Mouse (Mus musculus): Measurements from ENCODE around the gene Spns3. TPM values are rescaled to one million over a fixed set of nuclear protein-coding genes. Genes with fewer than 3 reads are reported as not detected.

Gene Spns3
- total and polyA plus RNA-seq, 3 experiments: 5.2 to 12.7 TPM; not detected in 1

- Histone ChIP-seq H3K4me3 (ENCODE audit: control insufficient read depth in 1 of 2, insufficient read depth in 1 of 2, low read depth in 2 of 2, low read length in 2 of 2) (no peak overlapping the region), H3K9me3 (replicated peaks; ENCODE audit: insufficient read depth, low read length) (no peaks in the 10 kb centered on the region), H3K27me3 (ENCODE audit: control insufficient read depth in 1 of 2, insufficient read depth in 2 of 2, low read length in 2 of 2) (no peaks in the 10 kb centered on the region), H3K36me3 (ENCODE audit: control insufficient read depth in 1 of 2, insufficient read depth in 2 of 2, low read length in 2 of 2) (peaks cover 0 to 15% of the 10 kb centered on the region in 2 experiments; a peak in 2 of 4 replicates), H3K27ac (ENCODE audit: control insufficient read depth, low read depth, low read length) (peak overlapping the region; percentile 33), H3K79me2 (ENCODE audit: control insufficient read depth, insufficient read depth, low read length, poor library complexity) (no peaks in the 10 kb centered on the region), H3K4me1 (ENCODE audit: control insufficient read depth in 1 of 2, insufficient read depth in 2 of 2, low read length in 2 of 2) (peaks cover 14 to 24% of the 10 kb centered on the region in 2 experiments), H3K9ac (ENCODE audit: control insufficient read depth, low read depth, low read length, poor library complexity, severe bottlenecking) (peak overlapping the region; percentile 48)
- DNase-seq (ENCODE audit: low read depth, low spot score): no peak
- TF ChIP-seq NELFE (IDR thresholded peaks at IDR 0.05; ENCODE audit: low read depth, low read length): no peak
- TF ChIP-seq MAZ (IDR thresholded peaks at IDR 0.05; ENCODE audit: low read depth, low read length): peak; percentile 20; the same call in 1 of the 2 replicates
- no peak for TF ChIP-seq TAL1 (IDR thresholded peaks at IDR 0.05; ENCODE audit: low read length)
- TF ChIP-seq ELF1 (IDR thresholded peaks at IDR 0.05; ENCODE audit: low read depth, low read length): 0 out of 2 replicates have a peak, but pooled peaks have one; percentile 18
- TF ChIP-seq SMC3 (IDR thresholded peaks at IDR 0.05; ENCODE audit: low read depth, low read length): no peak
These were observed 92.3 kb downstream of the Spns3 start for GRCm38 (mm10) chr11:72457995-72458496.

GRCm38 (mm10) chr11:72455694-72456093 lies 94.6 kb downstream of the Spns3 start:
- DNase-seq (ENCODE audit: low read depth, low spot score): no peak
- Histone ChIP-seq H3K9ac (ENCODE audit: control insufficient read depth, low read depth, low read length, poor library complexity, severe bottlenecking) (no peak overlapping the region), H3K9me3 (replicated peaks; ENCODE audit: insufficient read depth, low read length) (no peaks in the 10 kb centered on the region), H3K27ac (ENCODE audit: control insufficient read depth, low read depth, low read length) (no peak overlapping the region), H3K4me1 (ENCODE audit: control insufficient read depth in 1 of 2, insufficient read depth in 2 of 2, low read length in 2 of 2) (peaks cover 9 to 14% of the 10 kb centered on the region in 2 experiments), H3K79me2 (ENCODE audit: control insufficient read depth, insufficient read depth, low read length, poor library complexity) (no peaks in the 10 kb centered on the region), H3K4me3 (ENCODE audit: control insufficient read depth in 1 of 2, insufficient read depth in 1 of 2, low read depth in 2 of 2, low read length in 2 of 2) (no peak overlapping the region), H3K36me3 (ENCODE audit: control insufficient read depth in 1 of 2, insufficient read depth in 2 of 2, low read length in 2 of 2) (peaks cover 0 to 10% of the 10 kb centered on the region in 2 experiments; a peak in 2 of 4 replicates), H3K27me3 (ENCODE audit: control insufficient read depth in 1 of 2, insufficient read depth in 2 of 2, low read length in 2 of 2) (no peaks in the 10 kb centered on the region)
- TF ChIP-seq RAD21 (IDR thresholded peaks at IDR 0.05; ENCODE audit: low read depth, low read length): no peak
- TF ChIP-seq MAFK (IDR thresholded peaks at IDR 0.05; ENCODE audit: borderline replicate concordance, low read depth, low read length): no peak
- TF ChIP-seq RCOR1 (IDR thresholded peaks at IDR 0.05; ENCODE audit: low read depth, low read length): no peak
- TF ChIP-seq NRF1 (IDR thresholded peaks at IDR 0.05; ENCODE audit: insufficient read depth, low read depth, low read length, poor library complexity, severe bottlenecking): no peak
- no peak for TF ChIP-seq GABPA (IDR thresholded peaks at IDR 0.05; ENCODE audit: low read depth, low read length)
- no peak for TF ChIP-seq TBP (IDR thresholded peaks at IDR 0.05; ENCODE audit: low read depth, low read length)
- TF ChIP-seq JUND (IDR thresholded peaks at IDR 0.05; ENCODE audit: low read depth, low read length): no peak
- TF ChIP-seq POLR2A (IDR thresholded peaks at IDR 0.05; ENCODE audit: control insufficient read depth in 1 of 2, insufficient read depth in 1 of 2, low read depth in 1 of 2, low read length in 2 of 2, poor library complexity in 1 of 2): no peak
- no peak for TF ChIP-seq MYB (IDR thresholded peaks at IDR 0.05; ENCODE audit: low read depth, low read length)
- no peak for TF ChIP-seq MAZ (IDR thresholded peaks at IDR 0.05; ENCODE audit: low read depth, low read length)
- TF ChIP-seq NELFE (IDR thresholded peaks at IDR 0.05; ENCODE audit: low read depth, low read length): no peak
- no peak for TF ChIP-seq HCFC1 (IDR thresholded peaks at IDR 0.05; ENCODE audit: low read depth, low read length)
- no peak for TF ChIP-seq ETS1 (IDR thresholded peaks at IDR 0.05; ENCODE audit: low read depth, low read length)

Data from MEL (cell line).